Mouse (Mus musculus): ENCODE measurements around the gene N4bp2l1. TPM values are rescaled to one million over a fixed set of nuclear protein-coding genes. Genes with fewer than 3 reads are reported as not detected.

The N4bp2l1 gene
- polyA plus RNA-seq, 1 experiment from 2014 or later = 8.6 TPM

GRCm38 (mm10) chr5:150521937-150522866 lies 74.8 kb downstream of the N4bp2l1 start, which contains the start of gene Brca2:
Brca2 (plus strand) TSS chr5:150522630.
- Histone ChIP-seq H3K4me1 (replicated peaks; ENCODE audit: insufficient read depth, low read length) (no peaks in the 10 kb centered on the region), H3K4me3 (replicated peaks; ENCODE audit: low read depth, low read length) (peak within 1 kb of the TSS; percentile 84), H3K9ac (ENCODE audit: low read depth, low read length) (peak within 1 kb of the TSS; percentile 93), H3K4me2 (ENCODE audit: low read length) (peak within 1 kb of the TSS; percentile 64), H3K36me3 (ENCODE audit: insufficient read depth, low read length) (no peaks in the 10 kb centered on the region), H3K9me3 (replicated peaks; ENCODE audit: low read length) (no peaks in the 10 kb centered on the region), H3K27ac (peak within 1 kb of the TSS; percentile 70), H3K27me3 (ENCODE audit: insufficient read depth, low read length) (no peaks in the 10 kb centered on the region)
- 6% methylated on average over 58 of the region's 63 CpGs for WGBS
- peak; percentile 91 for DNase-seq (ENCODE audit: low spot score)
- ATAC-seq (replicated peaks; ENCODE audit: low FRiP score, low read depth) = peak; percentile 94
- TF ChIP-seq CTCF (IDR thresholded peaks at IDR 0.05; ENCODE audit: low read depth) = no peak

Other genes with a start within 250 kb of the N4bp2l1 start
- gene Zar1l, start 79.0 kb downstream of the N4bp2l1 start, polyA plus RNA-seq (2015; fragmentation: Nextera tagmentation; extraction: Ambion mirVana) = not detected in 2 replicates
- 12.7 and 13.6 TPM in 2 replicates for gene Brca2, start 74.6 kb downstream of the N4bp2l1 start, polyA plus RNA-seq (2015; fragmentation: Nextera tagmentation; extraction: Ambion mirVana)
- gene N4bp2l2, start 69.0 kb upstream of the N4bp2l1 start, polyA plus RNA-seq (2015; fragmentation: Nextera tagmentation; extraction: Ambion mirVana) = 40.9 and 45.1 TPM in 2 replicates
- gene Pds5b, start 76.6 kb upstream of the N4bp2l1 start, polyA plus RNA-seq (2015; fragmentation: Nextera tagmentation; extraction: Ambion mirVana) = 20.1 and 20.7 TPM in 2 replicates

All from kidney, postnatal 0 days (tissue).